Comparison of ENCODE assay signal across 17 mouse cellular contexts in genomic region chr1:24186964-24187363, GRCm38 (mm10). TPM values are rescaled to one million over a fixed set of nuclear protein-coding genes. Genes with fewer than 3 reads are reported as not detected.
DNase-seq lines count a peak whose midpoint lies in the region; ATAC-seq and TF ChIP-seq lines count a peak whose summit lies in the region.
"Had no signal": no experiment of that assay in that cellular context is flagged by ENCODE, and none has a peak within 500 bp of the region (broad histone marks: within the 10 kb centered on the region; RNA-seq: fewer than 3 reads in every experiment).

No protein-coding gene starts in this region.

- H3K9ac ChIP-seq in midbrain, postnatal 0 days (replicated peaks; ENCODE audit: low read length, poor library complexity, severe bottlenecking), result no peak overlapping the region
- H3K9ac ChIP-seq in midbrain, embryonic 14.5 days (replicated peaks; ENCODE audit: low read length), result no peak overlapping the region
- H3K9ac ChIP-seq: embryonic facial prominence, embryonic 12.5 days; liver, embryonic 13.5 days had no signal

- 20% methylated on average over 11 of the region's 11 CpGs for WGBS in cerebellum, adult 2 months
- WGBS in midbrain, postnatal 0 days, result 82% methylated on average over 11 of the region's 11 CpGs
- WGBS in midbrain, embryonic 14.5 days, result 90% methylated on average over 11 of the region's 11 CpGs

- H3K4me1 ChIP-seq in cerebellum, adult 2 months (ENCODE audit: control insufficient read depth, insufficient read depth, low read length), result no peaks in the 10 kb centered on the region
- no peaks in the 10 kb centered on the region for H3K4me1 ChIP-seq in midbrain, postnatal 0 days (ENCODE audit: insufficient read depth, low read length)
- H3K4me1 ChIP-seq in midbrain, embryonic 14.5 days (ENCODE audit: control insufficient read depth, insufficient read depth, low read length), result no peaks in the 10 kb centered on the region
- H3K4me1 ChIP-seq: embryonic facial prominence, embryonic 12.5 days; hindbrain, embryonic 10.5 days; liver, embryonic 13.5 days had no signal

- no peak for TF ChIP-seq CTCF in cerebellum, adult 2 months (IDR thresholded peaks at IDR 0.05; ENCODE audit: borderline replicate concordance, insufficient read depth, low read depth, low read length)
- TF ChIP-seq CTCF in midbrain, postnatal 0 days (IDR thresholded peaks at IDR 0.05), result no peak

- no peaks in the 10 kb centered on the region for H3K36me3 ChIP-seq in midbrain, postnatal 0 days (ENCODE audit: insufficient read depth, low read length)
- no peaks in the 10 kb centered on the region for H3K36me3 ChIP-seq in midbrain, embryonic 14.5 days (ENCODE audit: control insufficient read depth, insufficient read depth, low read length)
- H3K36me3 ChIP-seq: embryonic facial prominence, embryonic 12.5 days; hindbrain, embryonic 10.5 days; liver, embryonic 13.5 days had no signal

- no peak overlapping the region for H3K4me3 ChIP-seq in cerebellum, adult 2 months (replicated peaks; ENCODE audit: insufficient read depth, low read depth, low read length)
- H3K4me3 ChIP-seq in midbrain, postnatal 0 days (ENCODE audit: low read depth, low read length), result no peak overlapping the region
- H3K4me3 ChIP-seq in midbrain, embryonic 14.5 days (replicated peaks; ENCODE audit: low read depth, low read length), result no peak overlapping the region
- H3K4me3 ChIP-seq: embryonic facial prominence, embryonic 12.5 days; hindbrain, embryonic 10.5 days; liver, embryonic 13.5 days had no signal

- no peak for ATAC-seq in cerebellum, adult (ENCODE audit: insufficient number of reproducible peaks, low FRiP score, low TSS enrichment)
- ATAC-seq in midbrain, postnatal 0 days (ENCODE audit: low FRiP score), result no peak
- ATAC-seq in midbrain, embryonic 14.5 days (ENCODE audit: low FRiP score, low TSS enrichment), result no peak
- ATAC-seq: activated CD4-positive, CD25-positive, alpha-beta regulatory T cell, adult 4 months; Patski had no signal

- intact Hi-C loops in heart, postnatal 10 days (cut with DNase I), result no loop called here
- intact Hi-C loops in gastrocnemius, postnatal 36 days (cut with DNase I), result no loop called here

- H3K9me3 ChIP-seq in midbrain, postnatal 0 days (ENCODE audit: low read length), result no peaks in the 10 kb centered on the region
- H3K9me3 ChIP-seq in midbrain, embryonic 14.5 days (ENCODE audit: control insufficient read depth, low read length), result no peaks in the 10 kb centered on the region
- H3K9me3 ChIP-seq: embryonic facial prominence, embryonic 12.5 days; hindbrain, embryonic 10.5 days; liver, embryonic 13.5 days had no signal

- no peak overlapping the region for H3K4me2 ChIP-seq in midbrain, postnatal 0 days (ENCODE audit: low read depth, low read length, poor library complexity, severe bottlenecking)
- no peak overlapping the region for H3K4me2 ChIP-seq in midbrain, embryonic 14.5 days (ENCODE audit: low read length)
- H3K4me2 ChIP-seq: embryonic facial prominence, embryonic 12.5 days; liver, embryonic 13.5 days had no signal

- no peak for TF ChIP-seq POLR2A in cerebellum, adult 2 months (IDR thresholded peaks at IDR 0.05; ENCODE audit: borderline replicate concordance, insufficient read depth, low read length)

- H3K27me3 ChIP-seq in cerebellum, adult 2 months (ENCODE audit: control insufficient read depth, insufficient read depth, low read length), result no peaks in the 10 kb centered on the region
- no peaks in the 10 kb centered on the region for H3K27me3 ChIP-seq in midbrain, postnatal 0 days (ENCODE audit: insufficient read depth, low read length)
- H3K27me3 ChIP-seq in midbrain, embryonic 14.5 days (ENCODE audit: control insufficient read depth, insufficient read depth, low read length), result no peaks in the 10 kb centered on the region
- H3K27me3 ChIP-seq: embryonic facial prominence, embryonic 12.5 days; liver, embryonic 13.5 days had no signal

- no peak overlapping the region for H3K27ac ChIP-seq in cerebellum, adult 2 months (ENCODE audit: insufficient read depth, low read length)
- H3K27ac ChIP-seq in midbrain, postnatal 0 days (ENCODE audit: low read depth, low read length), result no peak overlapping the region
- no peak overlapping the region for H3K27ac ChIP-seq in midbrain, embryonic 14.5 days (replicated peaks; ENCODE audit: low read depth, low read length)
- H3K27ac ChIP-seq: embryonic facial prominence, embryonic 12.5 days; hindbrain, embryonic 10.5 days; liver, embryonic 13.5 days had no signal

- DNase-seq in cerebellum, adult 2 months, result peak; percentile 23 to 55
- DNase-seq in midbrain, postnatal 0 days (ENCODE audit: low spot score), result peak; percentile 24
- no peak for DNase-seq in midbrain, embryonic 14.5 days
- DNase-seq in fibroblast of lung, adult 2 months (ENCODE audit: low read depth), result peak; percentile 80
- peak; percentile 53 for DNase-seq in lung, postnatal 36 days
- no peak for DNase-seq in heart, postnatal 10 days
- no peak for DNase-seq in gastrocnemius, postnatal 36 days
- DNase-seq: B cell, adult 2 months; heart, adult 18-20 months; layer of hippocampus, postnatal 36 days; liver, embryonic 13.5 days; spleen, adult 18-20 months had no signal

RNA-seq across cellular contexts. Expression of gene Col9a1, which starts 9.6 kb away (rescaled TPM):
- polyA plus RNA-seq in cerebellum, adult 2 months (2012; rRNA removed), result 0.79 and 0.87 TPM in 2 replicates
- total RNA-seq in midbrain, postnatal 0 days (2014; rRNA removed), result 1.7 and 2.2 TPM in 2 replicates
- polyA plus RNA-seq in midbrain, postnatal 0 days (2015; fragmentation: Nextera tagmentation; extraction: Ambion mirVana), result 1.2 and 1.6 TPM in 2 replicates
- polyA plus RNA-seq in midbrain, embryonic 14.5 days (2014; fragmentation: Nextera tagmentation; extraction: Ambion mirVana), result 0.50 and 0.86 TPM in 2 replicates
- under 1 TPM; 0.53 to 0.92 TPM for total RNA-seq in heart, postnatal 10 days (2021)
- under 1 TPM; 0.54 to 0.69 TPM for total RNA-seq in gastrocnemius, postnatal 36 days (2021)
- polyA plus RNA-seq: activated CD4-positive, CD25-positive, alpha-beta regulatory T cell, adult 4 months; Patski had no signal

Comparison
In these comparisons a context has a peak if more than half of its experiments do, and no peak if none do; other contexts are left out.
1. DNase-seq: peak in cerebellum, adult 2 months (2 of 2), midbrain, postnatal 0 days (single experiment), fibroblast of lung, adult 2 months (single experiment) and lung, postnatal 36 days (single experiment); none in midbrain, embryonic 14.5 days (single experiment), heart, postnatal 10 days (0 of 2) and gastrocnemius, postnatal 36 days (0 of 2).